Mouse (Mus musculus) midbrain, embryonic 12.5 days (tissue): ENCODE data around the gene Ppil3. TPM values are rescaled to one million over a fixed set of nuclear protein-coding genes. Genes with fewer than 3 reads are reported as not detected.

Experiments
- polyA plus RNA-seq: library from polyadenylated mRNA; unstranded; fragments of >200 nt; fragmentation: Nextera tagmentation; extraction: Ambion mirVana; gene quantifications from 2 replicates; pipeline ENCODE4 v1.2.1, GENCODE M21; 2016

Ppil3 gene
- polyA plus RNA-seq, 1 experiment from 2014 or later: 51.9 TPM

Other genes starting within 250 kb of the Ppil3 start
- not detected in 2 replicates for gene Aox4, start 235.1 kb downstream of the Ppil3 start, polyA plus RNA-seq
- gene Aox2, start 167.2 kb downstream of the Ppil3 start, polyA plus RNA-seq: not detected in 2 replicates
- gene Bzw1, start 52.6 kb downstream of the Ppil3 start, polyA plus RNA-seq: 481 and 498 TPM in 2 replicates
- gene Clk1, start 21.4 kb downstream of the Ppil3 start, polyA plus RNA-seq: 175 and 180 TPM in 2 replicates
- gene Nif3l1, start 335 bp downstream of the Ppil3 start, polyA plus RNA-seq: 59.5 and 61.8 TPM in 2 replicates
- gene Orc2, start 59.6 kb upstream of the Ppil3 start, polyA plus RNA-seq: 33.3 and 35.4 TPM in 2 replicates
- 9.9 and 10.5 TPM in 2 replicates for gene Fam126b, start 140.8 kb upstream of the Ppil3 start, polyA plus RNA-seq
- 146 and 161 TPM in 2 replicates for gene Ndufb3, start 140.9 kb upstream of the Ppil3 start, polyA plus RNA-seq